Mouse (Mus musculus) cerebellum, postnatal 4 days (tissue): ENCODE results near the gene Rnf223.

Experiments
- DNase-seq, 2 experiments: peaks; one replicate each; pipeline ENCODE4 v3.0.0; 2022; ENCODE audit warnings: low spot score in 2 of 2, mixed read lengths in 1 of 2

The Rnf223 gene

GRCm38 (mm10) chr4:156130436-156130835, at the start of gene Rnf223:
Rnf223 (plus strand) TSS chr4:156130513.
- no peak for DNase-seq

GRCm38 (mm10) chr4:156082621-156083234, 47.6 kb upstream of the Rnf223 start:
- DNase-seq, result no peak

GRCm38 (mm10) chr4:156083348-156083747, 47.0 kb upstream of the Rnf223 start:
- no peak for DNase-seq

GRCm38 (mm10) chr4:156084096-156084879, 46.0 kb upstream of the Rnf223 start:
- DNase-seq, result no peak

- DNase-seq, result no peak
Measured at GRCm38 (mm10) chr4:156085256-156085655, 45.1 kb upstream of the Rnf223 start.

GRCm38 (mm10) chr4:156087398-156088087, 42.8 kb upstream of the Rnf223 start:
- no peak for DNase-seq

GRCm38 (mm10) chr4:156091236-156091635, 39.1 kb upstream of the Rnf223 start:
- no peak for DNase-seq

- DNase-seq, result no peak
Measured at GRCm38 (mm10) chr4:156092765-156093164, 37.5 kb upstream of the Rnf223 start.

GRCm38 (mm10) chr4:156093758-156094157, 36.6 kb upstream of the Rnf223 start:
- no peak for DNase-seq

- no peak for DNase-seq
Measured at GRCm38 (mm10) chr4:156096191-156096590, 34.1 kb upstream of the Rnf223 start.

- no peak for DNase-seq
Measured at GRCm38 (mm10) chr4:156097770-156098366, 32.4 kb upstream of the Rnf223 start.

GRCm38 (mm10) chr4:156099427-156099826, 30.9 kb upstream of the Rnf223 start:
- DNase-seq, result no peak

GRCm38 (mm10) chr4:156100501-156100900, 29.8 kb upstream of the Rnf223 start:
- no peak for DNase-seq

GRCm38 (mm10) chr4:156101481-156101903, 28.8 kb upstream of the Rnf223 start:
- DNase-seq, result no peak

- no peak for DNase-seq
Measured at GRCm38 (mm10) chr4:156103342-156103741, 27.0 kb upstream of the Rnf223 start.

GRCm38 (mm10) chr4:156108606-156109546, 21.4 kb upstream of the Rnf223 start:
- DNase-seq, result peak in 1 of 2 experiments; percentile 23

GRCm38 (mm10) chr4:156109570-156110331, 20.6 kb upstream of the Rnf223 start, which contains the start of gene 9430015G10Rik:
9430015G10Rik (plus strand) TSS chr4:156109982.
- DNase-seq, result peak; percentile 93 to 97

- DNase-seq, result no peak
Measured at GRCm38 (mm10) chr4:156124077-156124476, 6.2 kb upstream of the Rnf223 start.

GRCm38 (mm10) chr4:156125393-156125792, 4.9 kb upstream of the Rnf223 start:
- no peak for DNase-seq

- no peak for DNase-seq
Measured at GRCm38 (mm10) chr4:156126841-156127240, 3.5 kb upstream of the Rnf223 start.
